Mouse (Mus musculus) kidney, adult 8-10 months (tissue): ENCODE results near the gene Zfp536.
"Not testable (repeated sequence)": the region's sequence is repeated elsewhere in the genome, so short reads cannot be mapped to it uniquely, and the experiment has no call there.

Source experiments
- DNase-seq, 2 experiments: peaks; one replicate each; pipeline ENCODE4 v3.0.0; 2022

Zfp536 gene

GRCm38 (mm10) chr7:37686366-37686765 lies 87.1 kb downstream of the Zfp536 start:
- no peak for DNase-seq

GRCm38 (mm10) chr7:37685247-37685646 lies 88.2 kb downstream of the Zfp536 start:
- DNase-seq: no peak

- DNase-seq: no peak
These were observed 92.1 kb downstream of the Zfp536 start for GRCm38 (mm10) chr7:37681335-37681734.

GRCm38 (mm10) chr7:37663676-37664365 lies 109.6 kb downstream of the Zfp536 start:
- DNase-seq: no peak

GRCm38 (mm10) chr7:37648671-37649070 lies 124.8 kb downstream of the Zfp536 start:
- no peak for DNase-seq

GRCm38 (mm10) chr7:37647917-37648615 lies 125.4 kb downstream of the Zfp536 start:
- no peak for DNase-seq

- DNase-seq: no peak
These were observed 133.6 kb downstream of the Zfp536 start for GRCm38 (mm10) chr7:37639740-37640397.

- no peak for DNase-seq
These were observed 138.6 kb downstream of the Zfp536 start for GRCm38 (mm10) chr7:37634812-37635211.

GRCm38 (mm10) chr7:37630410-37630809 lies 143.0 kb downstream of the Zfp536 start:
- DNase-seq: no peak

- no peak for DNase-seq
These were observed 145.4 kb downstream of the Zfp536 start for GRCm38 (mm10) chr7:37627897-37628510.

- no peak for DNase-seq
These were observed 147.7 kb downstream of the Zfp536 start for GRCm38 (mm10) chr7:37625758-37626157.

- DNase-seq: no peak
These were observed 148.6 kb downstream of the Zfp536 start for GRCm38 (mm10) chr7:37624759-37625340.

GRCm38 (mm10) chr7:37623903-37624758 lies 149.3 kb downstream of the Zfp536 start:
- peak; percentile 23 to 36 for DNase-seq

- no peak for DNase-seq
These were observed 154.2 kb downstream of the Zfp536 start for GRCm38 (mm10) chr7:37619254-37619653.

- DNase-seq: no peak
These were observed 155.6 kb downstream of the Zfp536 start for GRCm38 (mm10) chr7:37617880-37618279.

GRCm38 (mm10) chr7:37615932-37616331 lies 157.5 kb downstream of the Zfp536 start:
- no peak for DNase-seq

GRCm38 (mm10) chr7:37614381-37614780 lies 159.1 kb downstream of the Zfp536 start:
- DNase-seq: no peak

- DNase-seq: no peak
These were observed 164.9 kb downstream of the Zfp536 start for GRCm38 (mm10) chr7:37608556-37608955.

GRCm38 (mm10) chr7:37607906-37608305 lies 165.5 kb downstream of the Zfp536 start:
- DNase-seq: no peak

GRCm38 (mm10) chr7:37606472-37606871 lies 167.0 kb downstream of the Zfp536 start:
- DNase-seq: no peak

GRCm38 (mm10) chr7:37603525-37603909 lies 169.9 kb downstream of the Zfp536 start:
- DNase-seq: not testable (repeated sequence)
